Mouse (Mus musculus): Measurements from ENCODE around the gene Cic.
A peak's percentile ranks its signal among the peaks of the same experiment; 100 is the strongest.

Cic gene

GRCm38 (mm10) chr7:25267301-25267750 lies at the start of gene Cic:
Gene Cic (plus strand): TSS chr7:25267704.
- peak; percentile 99 for DNase-seq

GRCm38 (mm10) chr7:25218705-25219415 lies 48.6 kb upstream of the Cic start:
- peak; percentile 56 for DNase-seq

GRCm38 (mm10) chr7:25219416-25219750 lies 48.1 kb upstream of the Cic start:
- DNase-seq: no peak

- peak; percentile 96 for DNase-seq
Observed at GRCm38 (mm10) chr7:25219756-25220456, 47.6 kb upstream of the Cic start.

- DNase-seq: no peak
Observed at GRCm38 (mm10) chr7:25220457-25221101, 46.9 kb upstream of the Cic start, which contains the start of gene Dedd2. Gene Dedd2 (minus strand): TSS chr7:25220615.

GRCm38 (mm10) chr7:25221102-25221883 lies 46.2 kb upstream of the Cic start, which contains the start of gene Zfp526:
Gene Zfp526 (plus strand): TSS chr7:25221425.
- DNase-seq: peak; percentile 96

GRCm38 (mm10) chr7:25222275-25222967 lies 45.1 kb upstream of the Cic start:
- no peak for DNase-seq

GRCm38 (mm10) chr7:25227523-25228300 lies 39.8 kb upstream of the Cic start:
- DNase-seq: no peak

- DNase-seq: no peak
Observed at GRCm38 (mm10) chr7:25230690-25231285, 36.7 kb upstream of the Cic start.

GRCm38 (mm10) chr7:25232101-25232648 lies 35.3 kb upstream of the Cic start:
- DNase-seq: peak; percentile 8

GRCm38 (mm10) chr7:25233061-25233460 lies 34.4 kb upstream of the Cic start:
- DNase-seq: no peak

GRCm38 (mm10) chr7:25235526-25235925 lies 32.0 kb upstream of the Cic start:
- peak; percentile 28 for DNase-seq

- DNase-seq: peak; percentile 97
Observed at GRCm38 (mm10) chr7:25237249-25238014, 30.1 kb upstream of the Cic start, which contains the start of gene Gsk3a. Gene Gsk3a (minus strand): TSS chr7:25237851.

GRCm38 (mm10) chr7:25238015-25238706 lies 29.3 kb upstream of the Cic start:
- peak; percentile 93 for DNase-seq

- DNase-seq: peak; percentile 83
Observed at GRCm38 (mm10) chr7:25238829-25239623, 28.5 kb upstream of the Cic start.

- DNase-seq: no peak
Observed at GRCm38 (mm10) chr7:25240631-25241030, 26.9 kb upstream of the Cic start.

GRCm38 (mm10) chr7:25241062-25241461 lies 26.4 kb upstream of the Cic start:
- no peak for DNase-seq

GRCm38 (mm10) chr7:25243361-25243760 lies 24.1 kb upstream of the Cic start:
- no peak for DNase-seq
